Mouse (Mus musculus) embryo, embryonic 10.5 days (tissue): ENCODE measurements around the gene Dhrs1.
A peak's percentile ranks its signal among the peaks of the same experiment; 100 is the strongest.

Experiments
- DNase-seq: peaks from one replicate; pipeline ENCODE4 v3.0.0-alpha.2; 2015; ENCODE audit warnings: low spot score

Gene Dhrs1

GRCm38 (mm10) chr14:55721076-55721475 lies 24.4 kb downstream of the Dhrs1 start:
- DNase-seq = no peak

- DNase-seq = no peak
Observed at GRCm38 (mm10) chr14:55720666-55721065, 24.8 kb downstream of the Dhrs1 start.

- DNase-seq = no peak
Observed at GRCm38 (mm10) chr14:55719737-55720136, 25.8 kb downstream of the Dhrs1 start.

GRCm38 (mm10) chr14:55716884-55717283 lies 28.6 kb downstream of the Dhrs1 start:
- DNase-seq = no peak

GRCm38 (mm10) chr14:55716271-55716670 lies 29.2 kb downstream of the Dhrs1 start:
- no peak for DNase-seq

- DNase-seq = peak; percentile 18
Observed at GRCm38 (mm10) chr14:55714893-55715292, 30.6 kb downstream of the Dhrs1 start.

- DNase-seq = no peak
Observed at GRCm38 (mm10) chr14:55713729-55714122, 31.8 kb downstream of the Dhrs1 start, which contains the start of gene Tgm1. Tgm1 (minus strand) TSS chr14:55713926.

GRCm38 (mm10) chr14:55713007-55713728 lies 32.3 kb downstream of the Dhrs1 start:
- DNase-seq = peak; percentile 44

- DNase-seq = no peak
Observed at GRCm38 (mm10) chr14:55711786-55712185, 33.7 kb downstream of the Dhrs1 start.

GRCm38 (mm10) chr14:55709509-55709908 lies 36.0 kb downstream of the Dhrs1 start:
- DNase-seq = no peak

GRCm38 (mm10) chr14:55707397-55707796 lies 38.1 kb downstream of the Dhrs1 start:
- no peak for DNase-seq

- DNase-seq = no peak
Observed at GRCm38 (mm10) chr14:55706051-55706600, 39.4 kb downstream of the Dhrs1 start.

- no peak for DNase-seq
Observed at GRCm38 (mm10) chr14:55702761-55703160, 42.7 kb downstream of the Dhrs1 start.

- DNase-seq = no peak
Observed at GRCm38 (mm10) chr14:55701131-55701530, 44.4 kb downstream of the Dhrs1 start.

GRCm38 (mm10) chr14:55697226-55697625 lies 48.3 kb downstream of the Dhrs1 start:
- DNase-seq = no peak

GRCm38 (mm10) chr14:55689433-55689832 lies 56.1 kb downstream of the Dhrs1 start:
- DNase-seq = no peak
